Mouse (Mus musculus) E14TG2a.4 (cell line): ENCODE measurements around the gene Sugct.

Source experiments
- CTCF ChIP-seq: conservative IDR thresholded peaks from 2 replicates; pipeline ENCODE4 v1.5.1; 2014; ENCODE audit warnings: low read length
- POU5F1 ChIP-seq: IDR thresholded peaks from 2 replicates; pipeline ENCODE4 v1.6.1; 2014; ENCODE audit warnings: low read length, borderline replicate concordance

DNA sequence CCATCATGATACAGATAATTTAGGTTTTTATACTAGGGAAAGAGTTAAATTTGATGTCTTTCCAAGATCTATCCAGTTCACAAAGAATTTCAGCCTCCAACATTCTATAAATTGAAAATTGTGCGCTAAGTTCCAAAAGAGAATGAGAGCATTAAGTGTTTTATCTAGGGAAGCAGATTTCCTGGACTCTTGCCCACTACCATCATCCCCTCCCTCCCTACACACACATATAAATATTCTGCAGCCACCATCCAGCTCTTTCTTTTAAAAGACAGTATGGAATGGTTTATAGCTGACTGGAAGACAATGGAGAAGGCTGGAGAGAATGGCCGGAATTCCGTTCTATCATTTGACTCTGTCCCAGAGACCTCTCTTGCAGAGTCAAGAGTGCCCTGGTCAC lies 404.3 kb downstream of the Sugct start:
- TF ChIP-seq CTCF (no peak), POU5F1 (no peak)
